12 mouse cellular contexts compared by ENCODE assay signal in the genomic region with DNA sequence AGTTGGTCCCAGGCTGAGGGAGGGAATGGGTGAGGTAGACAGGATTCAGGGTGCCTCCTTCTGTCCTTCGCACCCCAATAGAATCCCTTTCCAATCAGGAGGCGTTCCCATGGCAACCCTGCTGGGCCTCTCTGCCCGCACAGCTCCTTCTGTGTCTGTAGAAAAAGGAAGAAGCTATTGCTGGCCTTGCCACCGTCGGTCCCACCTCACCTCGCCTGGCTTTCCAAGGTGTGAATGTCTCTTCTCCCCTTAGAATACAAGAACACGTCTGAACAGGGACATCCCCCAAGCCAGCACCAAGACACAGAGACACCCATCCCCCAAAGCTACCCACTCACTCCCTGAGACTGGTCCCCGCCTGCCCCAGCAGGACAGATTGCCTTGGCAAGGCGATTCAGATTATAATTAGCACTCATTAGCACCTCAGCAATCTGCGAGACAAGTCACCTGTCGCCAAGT. TPM values are rescaled to one million over a fixed set of nuclear protein-coding genes. Genes with fewer than 3 reads are reported as not detected.
DNase-seq lines count a peak whose midpoint lies in the region; ATAC-seq and TF ChIP-seq lines count a peak whose summit lies in the region.
"Had no signal": no experiment of that assay in that cellular context is flagged by ENCODE, and none has a peak within 500 bp of the region (broad histone marks: within the 10 kb centered on the region; RNA-seq: fewer than 3 reads in every experiment).

No protein-coding gene starts in this region.

- WGBS in cerebellum, adult 2 months = 7% methylated on average over 11 of the region's 11 CpGs
- WGBS in hindbrain, embryonic 10.5 days = 8% methylated on average over 11 of the region's 11 CpGs
- 12% methylated on average over 11 of the region's 11 CpGs for WGBS in stomach, postnatal 0 days

- no peak for TF ChIP-seq EP300 in stomach, postnatal 0 days (optimal IDR thresholded peaks at IDR 0.05)

- no peak overlapping the region for H3K27ac ChIP-seq in cerebellum, adult 2 months (ENCODE audit: insufficient read depth, low read length)
- H3K27ac ChIP-seq in hindbrain, embryonic 10.5 days = peak overlapping the region; percentile 78
- no peak overlapping the region for H3K27ac ChIP-seq in stomach, postnatal 0 days (replicated peaks)
- H3K27ac ChIP-seq: macrophage had no signal

- H3K9ac ChIP-seq in stomach, postnatal 0 days (ENCODE audit: low read length) = no peak overlapping the region

- no peak overlapping the region for H3K4me3 ChIP-seq in cerebellum, adult 2 months (replicated peaks; ENCODE audit: insufficient read depth, low read depth, low read length)
- H3K4me3 ChIP-seq in hindbrain, embryonic 10.5 days = no peak overlapping the region
- H3K4me3 ChIP-seq in stomach, postnatal 0 days (ENCODE audit: low read depth, low read length) = no peak overlapping the region

- peaks cover 11% of the 10 kb centered on the region for H3K4me1 ChIP-seq in cerebellum, adult 2 months (ENCODE audit: control insufficient read depth, insufficient read depth, low read length)
- peaks cover 66% of the 10 kb centered on the region for H3K4me1 ChIP-seq in hindbrain, embryonic 10.5 days (replicated peaks)
- H3K4me1 ChIP-seq in stomach, postnatal 0 days (replicated peaks; ENCODE audit: control insufficient read depth, insufficient read depth) = no peaks in the 10 kb centered on the region

- TF ChIP-seq CTCF in cerebellum, adult 2 months (IDR thresholded peaks at IDR 0.05; ENCODE audit: borderline replicate concordance, insufficient read depth, low read depth, low read length) = no peak
- no peak for TF ChIP-seq CTCF in stomach, postnatal 0 days (IDR thresholded peaks at IDR 0.05; ENCODE audit: low read depth)

- DNase-seq in cerebellum, adult 2 months = peak; percentile 27 to 47
- DNase-seq in cerebellum, postnatal 4 days (ENCODE audit: low spot score in 2 of 2) = no peak
- peak; percentile 43 for DNase-seq in hindbrain, embryonic 10.5 days (ENCODE audit: low spot score)
- DNase-seq in left cerebral cortex, adult 8-10 months (ENCODE audit: low spot score in 2 of 2) = peak; percentile 43 to 89
- peak; percentile 84 to 89 for DNase-seq in right cerebral cortex, postnatal 10 days (ENCODE audit: low spot score in 2 of 2)
- no peak for DNase-seq in testis, postnatal 10 days (ENCODE audit: low spot score)
- no peak for DNase-seq in stomach, postnatal 0 days (ENCODE audit: low spot score)
- DNase-seq: kidney, adult 9 months had no signal

- H3K27me3 ChIP-seq in cerebellum, adult 2 months (ENCODE audit: control insufficient read depth, insufficient read depth, low read length) = no peaks in the 10 kb centered on the region
- H3K27me3 ChIP-seq in hindbrain, embryonic 10.5 days (ENCODE audit: insufficient read depth, poor library complexity, severe bottlenecking) = peaks cover 84% of the 10 kb centered on the region
- no peaks in the 10 kb centered on the region for H3K27me3 ChIP-seq in stomach, postnatal 0 days (ENCODE audit: control insufficient read depth, insufficient read depth, low read length)

- no peaks in the 10 kb centered on the region for H3K9me3 ChIP-seq in hindbrain, embryonic 10.5 days
- no peaks in the 10 kb centered on the region for H3K9me3 ChIP-seq in stomach, postnatal 0 days (ENCODE audit: control insufficient read depth, low read length)

- no peak for TF ChIP-seq POLR2A in cerebellum, adult 2 months (IDR thresholded peaks at IDR 0.05; ENCODE audit: borderline replicate concordance, insufficient read depth, low read length)

- no peaks in the 10 kb centered on the region for H3K36me3 ChIP-seq in hindbrain, embryonic 10.5 days
- no peaks in the 10 kb centered on the region for H3K36me3 ChIP-seq in stomach, postnatal 0 days (ENCODE audit: control insufficient read depth, insufficient read depth, low read length)

- no peak overlapping the region for H3K4me2 ChIP-seq in stomach, postnatal 0 days (replicated peaks; ENCODE audit: low read depth)

- ATAC-seq in megakaryocyte, adult 5-6 weeks (ENCODE audit: poor library complexity, severe bottlenecking) = no peak
- ATAC-seq in stomach, postnatal 0 days (ENCODE audit: low FRiP score, low TSS enrichment) = no peak
- ATAC-seq: activated CD4-positive, CD25-positive, alpha-beta regulatory T cell, adult 4 months had no signal

RNA-seq across cellular contexts. Expression of a gene that starts 8.8 kb away (rescaled TPM):
- polyA plus RNA-seq in cerebellum, adult 2 months (2012; rRNA removed) = not detected in 2 replicates
- polyA plus RNA-seq in hindbrain, embryonic 10.5 days (2016; fragmentation: Nextera tagmentation; extraction: Ambion mirVana) = not detected in 2 replicates
- not detected for total RNA-seq in left cerebral cortex, adult 8-10 months (2022)
- not detected in 2 replicates for total RNA-seq in megakaryocyte, adult 5-6 weeks (2015)
- total RNA-seq in megakaryocyte, adult 5-6 weeks (2017) = not detected in 2 replicates
- polyA plus RNA-seq in stomach, postnatal 0 days (2015; fragmentation: Nextera tagmentation; extraction: Ambion mirVana) = not detected in 2 replicates
- polyA plus RNA-seq: activated CD4-positive, CD25-positive, alpha-beta regulatory T cell, adult 4 months; macrophage; stomach, embryonic 14.5 days had no signal

Comparison
In these comparisons a context has a peak if more than half of its experiments do, and no peak if none do; other contexts are left out.
1. DNase-seq: peak in cerebellum, adult 2 months (2 of 2), hindbrain, embryonic 10.5 days (single experiment), left cerebral cortex, adult 8-10 months (2 of 2) and right cerebral cortex, postnatal 10 days (2 of 2); none in cerebellum, postnatal 4 days (0 of 2), testis, postnatal 10 days (single experiment) and stomach, postnatal 0 days (single experiment).